Mouse (Mus musculus) spleen, adult 18-20 months (tissue): ENCODE data around the gene Kcnq4.

Experiments used
- DNase-seq, 2 experiments: peaks; one replicate each; pipeline ENCODE4 v3.0.0; 2022; ENCODE audit warnings: mixed read lengths in 2 of 2

Gene Kcnq4

DNA sequence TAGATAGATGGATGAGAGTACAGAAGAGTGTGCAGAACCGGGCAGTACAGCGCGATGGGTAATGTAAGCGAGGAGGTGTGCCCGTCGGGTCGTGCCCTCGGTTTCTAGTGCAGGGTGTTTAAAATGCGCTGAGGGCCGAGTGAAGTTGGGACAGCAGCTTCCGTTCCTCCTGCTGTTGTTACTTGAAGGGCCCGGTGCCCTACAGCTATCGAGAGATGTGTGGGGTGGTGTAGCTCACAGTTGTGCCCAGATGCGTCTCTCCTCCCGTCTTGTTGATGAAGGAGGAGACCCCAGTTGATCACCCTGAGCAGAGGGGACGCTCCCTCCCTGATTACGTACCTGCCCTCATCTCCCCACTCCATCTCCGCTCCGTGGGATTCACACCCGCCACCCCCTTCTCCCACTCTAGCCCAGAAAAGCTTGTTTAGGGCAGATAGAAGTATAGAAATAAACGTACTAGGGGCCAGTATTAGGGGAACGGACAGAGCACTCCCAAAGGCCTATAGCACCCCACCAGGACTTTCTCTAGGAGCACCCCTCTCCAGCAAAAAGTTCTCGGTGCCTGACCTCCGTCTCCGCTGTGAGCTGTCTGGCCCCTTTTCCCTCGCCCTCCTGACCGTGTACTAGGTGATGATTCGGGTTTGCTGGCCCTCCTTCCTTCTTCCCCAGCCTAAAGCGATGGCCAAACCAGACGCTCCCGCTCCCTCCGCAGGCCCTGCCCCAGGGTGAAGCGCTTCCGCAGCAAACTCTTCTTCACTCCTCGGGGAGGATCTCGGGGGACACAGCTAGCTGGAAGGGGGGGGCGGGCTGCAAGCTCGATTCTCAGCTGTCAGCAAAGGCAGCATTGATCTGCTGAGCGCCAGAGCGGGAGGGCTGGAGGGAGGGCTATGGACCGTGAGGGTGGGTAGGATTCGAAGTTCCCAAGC, at the start of gene Kcnq4:
TSS of gene Kcnq4 (minus strand) at position 672 of the 926 bp plus-strand sequence.
- no peak for DNase-seq

DNA sequence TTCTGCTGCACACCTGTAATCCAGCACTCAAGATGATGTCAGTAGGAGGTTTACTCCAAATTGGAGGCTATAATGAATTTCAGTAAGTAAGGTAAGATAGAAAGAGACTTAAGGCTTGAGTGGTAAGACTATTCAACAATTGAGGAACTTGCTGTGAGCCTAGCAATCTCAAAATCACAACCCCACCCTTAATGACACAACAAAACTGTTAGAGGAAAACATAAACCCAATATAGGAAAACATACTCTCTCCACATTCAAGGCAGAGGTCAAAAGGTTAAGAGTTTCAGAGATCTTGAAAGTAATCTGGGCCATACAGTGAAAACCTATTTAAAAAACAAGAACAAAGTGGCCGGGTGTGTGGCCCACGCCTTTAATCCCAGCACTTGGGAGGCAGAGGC, 48.3 kb upstream of the Kcnq4 start:
- DNase-seq: no peak

DNA sequence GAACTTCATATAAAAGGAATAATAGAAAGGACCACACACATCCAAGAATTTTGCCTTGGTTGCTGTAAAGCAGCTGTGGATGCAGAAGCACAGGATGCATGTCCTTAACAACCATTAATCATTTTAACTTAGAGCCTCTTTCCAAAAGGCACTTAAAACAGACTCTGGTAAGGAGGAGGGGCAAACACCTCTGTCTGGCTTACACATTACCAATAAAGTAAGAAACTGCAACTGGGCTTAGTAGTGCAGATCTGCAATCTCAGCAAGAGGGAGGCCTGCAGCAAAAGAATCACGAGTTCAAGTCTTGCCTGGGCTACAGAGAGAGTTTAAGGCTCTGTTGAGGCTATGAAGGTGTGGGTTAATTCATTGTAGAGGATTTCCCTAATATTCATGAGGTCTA, 47.2 kb upstream of the Kcnq4 start:
- no peak for DNase-seq

DNA sequence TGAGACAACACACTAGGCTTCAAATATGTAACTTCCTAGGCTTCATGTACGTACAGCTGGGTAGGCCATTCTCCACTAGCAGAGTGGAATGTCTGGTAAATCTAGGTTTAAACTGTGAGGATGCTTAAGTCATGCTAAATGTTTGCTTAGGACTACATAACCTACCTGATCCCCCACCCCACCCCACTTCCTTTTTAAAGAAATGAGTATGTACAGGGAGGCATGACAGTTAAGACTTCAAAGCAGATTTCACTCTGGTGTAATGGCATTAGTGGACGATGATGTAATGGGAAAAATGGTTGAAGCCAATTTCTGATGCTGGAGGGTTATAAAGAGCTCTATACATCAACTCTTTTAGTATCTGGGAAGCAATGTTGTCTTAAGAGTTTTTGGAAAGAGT, 44.5 kb upstream of the Kcnq4 start:
- DNase-seq: no peak

DNA sequence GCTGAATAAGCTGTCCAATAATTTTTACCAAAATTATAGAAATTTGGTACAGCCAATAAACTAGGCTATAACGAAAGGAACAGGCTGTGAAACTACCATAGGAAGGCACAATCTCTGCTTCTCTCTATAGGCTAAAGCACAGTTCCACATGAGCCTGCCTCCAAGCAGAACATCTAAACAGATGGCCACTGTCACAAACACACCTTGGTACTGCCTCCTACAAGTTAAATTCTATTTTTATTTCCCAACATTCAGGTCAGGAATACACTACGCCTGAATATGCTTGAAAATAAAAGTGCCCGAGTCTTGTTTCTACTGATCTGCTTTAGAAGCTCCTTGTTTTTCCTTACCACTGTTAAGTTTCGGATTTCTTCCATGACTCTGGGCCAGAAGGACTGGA, 41.6 kb upstream of the Kcnq4 start:
- no peak for DNase-seq

DNA sequence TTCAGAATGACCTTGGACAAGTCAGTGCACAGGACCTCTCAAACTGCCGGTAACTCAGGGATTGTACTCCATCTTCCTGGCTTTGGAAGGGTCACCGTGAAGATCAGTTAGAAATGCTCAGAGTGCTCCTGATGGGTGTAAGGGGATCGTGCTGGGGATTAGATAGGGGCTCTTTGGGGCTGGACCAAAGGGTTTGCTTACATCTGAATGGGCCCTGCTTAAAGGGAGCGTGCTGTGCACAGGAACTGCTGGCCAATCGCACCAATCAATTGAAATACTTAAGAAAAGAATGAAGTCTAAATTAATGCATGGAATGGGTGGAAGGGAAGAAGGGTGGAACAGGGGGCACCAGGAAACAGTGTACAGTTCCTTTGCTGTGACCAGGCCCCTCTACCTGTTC, 7.4 kb upstream of the Kcnq4 start:
- no peak for DNase-seq

DNA sequence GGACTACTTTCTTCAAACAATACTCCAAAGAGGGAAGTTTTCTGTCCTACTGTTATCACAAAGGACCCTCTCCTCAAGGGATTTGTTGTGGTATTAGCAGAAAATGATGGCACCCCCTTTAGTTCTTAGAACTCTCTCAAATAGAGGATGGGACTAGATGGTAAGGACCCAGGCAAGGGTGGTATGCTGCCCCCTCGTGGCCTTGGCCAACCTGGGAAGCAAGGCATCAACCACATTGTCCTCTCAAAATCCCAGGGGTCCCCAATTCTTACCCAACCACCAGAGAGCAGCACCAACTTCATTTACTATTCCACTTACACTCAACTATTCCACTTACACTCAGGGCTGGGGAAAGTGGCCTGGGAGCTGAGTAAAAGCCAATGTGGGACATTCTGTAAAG, 6.9 kb upstream of the Kcnq4 start:
- DNase-seq: peak; percentile 31 to 68

DNA sequence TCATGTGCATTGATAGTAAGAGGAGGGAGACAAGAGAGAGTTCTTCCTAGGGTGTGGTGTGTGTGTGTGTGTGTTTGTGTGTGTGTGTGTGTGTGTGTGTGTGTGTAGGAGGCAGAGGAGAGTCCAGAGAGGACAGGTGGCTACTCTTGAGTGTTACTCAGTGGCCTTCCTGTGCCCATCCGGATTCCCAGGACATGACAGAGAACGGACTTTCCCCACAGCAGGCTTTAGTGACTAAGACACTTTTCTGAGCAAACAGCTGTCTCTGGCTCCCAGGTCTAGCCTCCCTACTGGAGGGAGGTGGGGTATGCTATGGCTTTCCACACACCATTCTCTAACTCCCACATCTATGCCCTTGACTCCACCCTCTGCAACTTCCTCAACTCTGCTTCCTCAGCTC, 1.2 kb upstream of the Kcnq4 start:
- DNase-seq: no peak

DNA sequence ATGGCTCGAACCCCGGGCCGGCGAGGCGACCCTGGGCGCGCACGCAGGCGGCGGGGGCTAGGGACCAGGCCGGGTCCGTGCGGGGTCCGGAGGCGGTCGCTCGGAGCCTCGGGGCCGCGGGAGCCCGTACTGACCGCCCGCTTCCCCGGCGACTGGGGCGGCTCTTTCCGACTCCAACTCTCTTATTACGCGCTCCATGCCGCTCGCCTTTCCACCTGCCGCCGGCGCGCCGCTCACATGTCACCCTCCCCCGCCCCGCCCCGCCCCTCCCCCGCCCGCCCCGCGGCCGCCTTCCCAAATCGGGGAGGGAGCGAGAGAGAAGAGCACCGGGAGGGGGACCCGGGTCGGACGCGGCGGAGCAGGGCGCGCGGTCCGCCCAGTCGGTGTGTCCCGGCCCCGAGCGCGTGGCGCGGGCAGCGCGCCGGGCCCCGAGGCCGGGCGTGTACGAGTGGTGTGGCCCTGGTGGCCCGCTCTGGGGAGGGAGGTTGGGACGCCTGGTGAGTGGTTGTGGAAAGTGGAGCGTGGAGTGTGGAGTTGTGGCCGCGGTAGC, 1.1 kb downstream of the Kcnq4 start:
- no peak for DNase-seq

DNA sequence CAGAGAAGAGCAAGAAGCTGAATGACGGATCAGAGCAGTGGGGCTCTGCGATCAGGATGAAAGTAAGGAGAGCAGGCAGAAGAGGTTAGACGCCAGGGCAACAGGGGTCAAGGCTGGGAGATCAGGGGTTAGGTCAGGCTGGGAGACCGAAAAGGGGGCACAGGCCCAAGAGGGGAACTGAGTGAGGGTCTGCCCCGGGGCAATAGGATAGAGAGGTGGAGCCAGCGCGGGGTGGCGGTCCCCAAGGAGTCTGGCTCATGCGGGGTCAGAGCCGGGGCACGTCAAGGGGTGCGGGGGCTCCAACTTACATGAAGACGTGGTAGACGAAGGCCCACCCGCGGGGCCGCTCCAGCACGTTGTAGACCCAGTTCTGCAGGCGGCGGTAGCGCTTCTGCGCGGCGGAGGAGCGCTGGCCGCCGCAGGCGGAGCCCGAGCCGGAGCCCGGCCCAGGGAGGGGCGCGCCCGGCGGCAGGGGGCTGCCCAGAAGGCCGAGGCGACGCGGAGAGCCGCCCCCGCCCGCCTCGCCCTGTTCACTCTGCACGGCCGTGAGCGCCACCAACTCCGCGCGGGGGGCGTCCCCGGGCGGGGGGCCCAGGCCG, 1.8 kb downstream of the Kcnq4 start:
- DNase-seq: no peak

DNA sequence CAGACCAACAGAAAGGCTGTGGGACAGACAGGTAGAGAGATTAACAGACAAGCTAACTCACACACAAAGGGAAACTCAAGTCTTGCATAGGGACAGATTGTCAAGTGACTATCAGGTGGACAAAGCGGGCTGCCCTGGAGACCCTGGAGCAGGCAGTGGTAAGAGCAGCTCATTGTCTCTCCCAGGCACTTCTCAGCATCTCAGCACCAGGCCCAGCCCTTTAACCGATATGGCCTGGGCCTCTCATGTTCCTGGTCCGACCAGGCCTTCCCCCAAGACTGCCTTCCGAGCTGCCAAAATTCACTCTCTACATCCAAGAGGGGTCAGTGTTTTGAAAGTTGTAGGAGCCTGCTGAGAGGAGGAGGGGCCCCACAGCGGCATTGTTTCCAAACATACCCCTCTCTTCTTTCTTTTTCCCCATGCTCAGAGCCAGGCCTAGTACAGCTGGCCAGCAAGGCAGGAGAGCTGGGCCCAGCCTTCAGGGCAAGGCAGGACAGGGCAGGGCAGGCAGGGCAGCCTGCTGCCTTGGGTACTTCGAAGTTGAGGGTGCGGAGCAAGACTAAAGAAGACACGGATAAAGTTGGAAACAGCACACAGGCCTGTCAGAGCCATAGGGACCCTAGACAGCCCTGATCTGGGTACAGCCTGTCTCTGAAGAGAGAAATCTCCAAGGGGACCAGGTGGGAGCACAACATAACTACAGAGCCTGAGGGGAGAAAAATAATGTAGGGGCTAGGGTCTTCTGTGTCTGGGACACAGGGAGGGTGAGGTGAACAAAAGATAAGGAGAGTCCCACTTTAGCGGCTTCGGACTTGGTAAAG, 2.5 kb downstream of the Kcnq4 start:
- no peak for DNase-seq

DNA sequence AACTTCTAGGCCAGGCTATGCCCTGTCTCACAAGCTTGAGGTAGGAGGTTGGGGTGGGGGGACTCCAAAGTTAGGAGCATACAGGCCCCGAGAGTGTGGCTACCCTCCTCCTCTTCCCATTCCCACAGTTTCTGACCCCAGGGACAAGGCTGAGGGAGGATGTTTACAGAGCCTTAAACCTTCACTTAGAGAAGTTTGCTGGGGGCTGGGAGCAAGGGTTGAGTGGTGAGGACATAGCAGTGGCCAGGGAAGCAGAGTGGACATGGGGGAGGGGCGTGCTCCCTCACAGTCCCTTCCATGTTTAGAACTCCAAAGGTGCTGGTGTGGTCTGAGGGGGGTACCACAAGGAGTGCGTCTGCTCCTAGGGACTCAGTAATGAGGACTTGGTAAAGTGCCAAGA, 4.8 kb downstream of the Kcnq4 start:
- no peak for DNase-seq

DNA sequence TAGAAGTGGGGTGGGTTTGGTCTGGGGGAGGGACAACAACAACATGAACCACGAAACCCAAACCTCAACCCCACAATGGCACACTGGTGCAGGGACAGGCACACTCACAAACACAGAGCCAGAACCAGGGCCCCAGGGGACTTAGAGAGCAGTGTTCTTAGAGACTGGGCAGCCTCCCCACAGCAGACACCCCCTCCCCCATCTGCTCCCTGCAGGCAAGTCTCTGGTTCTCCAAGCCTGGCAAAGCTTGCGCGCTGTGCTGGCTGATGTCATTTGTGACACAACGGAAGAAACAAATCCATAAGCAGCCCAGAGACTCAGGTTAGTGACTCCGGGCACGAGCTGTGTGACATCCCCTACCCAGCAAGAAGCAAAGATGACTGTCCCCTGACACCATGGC, 7.1 kb downstream of the Kcnq4 start:
- DNase-seq: no peak

DNA sequence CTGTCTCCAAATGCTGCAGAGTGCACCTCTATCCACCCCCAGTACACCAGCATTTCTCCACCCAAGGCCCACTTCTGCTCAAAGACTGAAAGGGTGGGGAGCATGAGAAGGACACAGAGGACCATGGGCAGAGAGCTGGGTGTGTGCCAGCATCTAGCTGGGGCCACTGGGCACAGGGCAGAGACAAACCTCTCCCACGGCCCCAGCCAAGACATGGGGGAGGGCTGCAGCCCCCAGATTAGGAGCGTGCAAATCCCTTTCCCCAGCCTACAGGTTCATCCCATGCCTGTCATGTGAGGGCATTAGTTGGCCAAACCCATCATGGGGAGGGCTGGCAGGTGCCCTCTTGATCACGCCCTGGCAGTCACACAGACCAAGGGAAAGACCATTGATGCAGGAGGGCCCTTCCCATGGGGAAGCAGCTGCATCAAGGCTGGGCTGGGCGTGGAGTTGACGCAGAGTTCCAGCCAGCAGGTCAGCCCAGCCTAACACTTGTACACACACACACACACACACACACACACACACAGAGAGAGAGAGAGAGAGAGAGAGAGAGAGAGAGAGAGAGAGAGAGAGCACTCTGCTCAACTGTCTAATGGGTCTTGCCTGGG, 14.3 kb downstream of the Kcnq4 start:
- DNase-seq: no peak

DNA sequence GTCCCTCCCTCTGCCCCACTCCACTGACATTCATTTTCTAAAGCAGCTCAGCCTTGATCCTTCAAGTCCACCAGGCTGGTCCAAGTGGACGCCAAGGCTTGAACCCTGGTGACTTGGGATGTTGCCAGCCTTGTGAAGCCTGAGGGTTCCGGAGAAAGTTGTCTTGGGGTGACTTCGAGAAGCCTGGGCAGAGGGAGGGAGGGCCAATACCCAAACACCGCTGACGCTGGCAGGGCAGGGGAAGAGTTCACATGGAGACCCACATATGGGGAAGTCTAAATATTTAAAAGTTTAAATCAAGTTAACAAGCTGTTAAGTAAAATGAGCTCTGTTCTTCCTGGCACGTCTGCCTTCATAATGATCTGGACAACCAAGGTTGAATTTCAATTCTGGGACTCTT, 15.7 kb downstream of the Kcnq4 start:
- no peak for DNase-seq

DNA sequence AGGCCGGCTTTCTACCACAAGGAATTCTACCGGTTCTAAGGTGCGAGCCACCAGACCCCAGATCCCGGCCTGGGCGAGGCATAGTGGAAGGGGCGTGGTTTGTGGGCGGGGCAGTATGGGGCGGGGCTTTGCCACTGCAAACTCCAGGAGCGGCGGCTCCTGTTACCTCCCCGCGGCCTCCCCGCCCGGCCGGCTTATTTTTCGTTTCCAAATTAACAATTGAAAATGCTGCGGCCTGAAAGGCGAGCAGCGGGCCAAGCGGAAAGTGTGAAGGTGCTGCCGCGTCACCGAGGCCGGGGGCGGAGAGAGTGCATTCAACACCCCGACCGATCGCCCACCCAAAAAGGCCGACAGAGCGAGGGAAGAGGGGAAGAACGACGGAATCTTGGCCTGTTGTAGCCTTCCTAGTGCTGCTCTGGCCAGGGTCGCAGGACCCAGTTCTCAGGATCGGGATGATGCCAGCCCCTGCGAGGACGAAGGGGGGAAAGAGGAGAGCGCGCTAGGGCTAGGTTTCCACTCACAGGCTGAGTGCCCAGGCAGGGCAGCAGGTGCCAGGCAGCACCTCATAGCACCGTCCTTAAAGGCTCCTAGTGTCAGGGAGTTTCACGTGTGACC, 17.3 kb downstream of the Kcnq4 start:
- DNase-seq: peak; percentile 32 to 61

DNA sequence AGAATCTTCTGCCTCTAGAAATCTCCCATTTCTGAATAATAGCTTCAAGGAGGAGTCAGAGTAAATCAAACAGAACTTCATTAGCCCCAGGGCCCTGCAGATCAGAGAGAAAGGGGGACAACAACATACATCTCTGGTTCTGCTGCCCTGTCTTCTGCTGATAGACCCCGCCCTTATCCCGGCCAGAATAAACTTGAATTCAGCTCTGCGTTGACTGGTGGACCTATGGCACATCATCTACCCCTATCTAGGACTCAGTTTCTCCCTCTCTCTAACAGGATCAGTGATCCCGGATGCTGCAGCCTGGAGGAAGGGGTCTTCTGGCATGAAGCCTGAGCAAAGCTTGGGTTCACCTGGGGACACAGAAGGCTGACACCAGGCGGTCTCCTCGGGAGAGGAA, 17.8 kb downstream of the Kcnq4 start:
- DNase-seq: no peak

DNA sequence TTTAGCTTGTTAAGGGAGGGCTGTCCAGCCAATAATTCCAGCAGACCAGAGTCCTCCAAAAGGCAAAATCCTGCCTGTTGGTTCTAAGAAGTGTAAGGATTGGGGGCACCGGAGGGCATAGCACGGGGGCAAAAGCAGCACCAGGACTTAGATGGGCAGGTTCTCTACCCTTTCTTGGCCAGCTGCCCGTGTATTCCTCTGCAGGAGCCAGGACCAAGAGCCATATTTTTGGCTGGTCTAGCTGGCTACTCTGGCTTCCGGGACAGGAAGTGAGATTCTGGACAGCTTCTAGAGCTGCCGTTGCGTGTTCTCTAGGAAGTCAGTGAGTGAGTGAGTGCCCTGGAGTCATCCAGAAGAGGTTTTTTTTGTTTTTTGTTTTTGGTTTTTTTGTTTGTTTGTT, 18.3 kb downstream of the Kcnq4 start:
- DNase-seq: no peak

DNA sequence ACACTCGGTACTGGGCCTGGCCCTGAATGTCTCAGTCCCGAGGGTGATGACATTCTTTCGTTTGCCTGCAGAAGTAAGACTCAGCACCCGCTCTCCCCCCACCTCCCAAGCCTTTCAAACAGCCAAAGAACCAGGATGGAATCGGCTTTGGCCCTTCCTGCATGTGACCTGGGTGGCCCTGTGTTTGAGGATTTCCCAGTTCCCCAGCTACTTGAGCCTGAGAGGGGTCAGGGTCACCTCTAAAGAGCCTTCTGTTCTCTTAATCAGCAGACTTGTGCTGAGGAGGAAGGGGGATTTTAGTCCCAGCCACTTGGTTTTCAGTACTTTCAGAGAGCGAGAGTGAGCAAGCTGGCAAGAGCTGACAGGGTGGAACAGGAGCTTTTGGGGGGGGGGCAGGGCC, 19.0 kb downstream of the Kcnq4 start:
- no peak for DNase-seq

DNA sequence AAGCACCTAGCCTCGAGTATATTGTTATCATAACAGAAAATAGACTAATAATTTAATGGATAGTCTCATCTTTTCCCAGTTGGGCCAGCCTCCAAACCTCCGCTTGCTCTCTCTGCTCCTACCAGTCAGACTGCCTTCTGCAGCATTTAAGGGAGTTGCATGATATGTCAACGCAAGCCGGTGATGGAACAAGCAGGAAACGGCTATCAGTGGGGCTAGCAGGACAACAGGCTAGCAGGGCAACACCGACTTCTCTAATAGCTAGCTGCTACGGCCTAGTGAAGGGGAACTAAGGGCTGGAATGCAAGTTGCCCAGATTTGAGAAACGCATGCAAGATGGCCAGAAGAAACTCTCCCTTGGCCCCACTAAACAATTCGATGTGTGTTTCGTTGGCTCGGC, 20.6 kb downstream of the Kcnq4 start:
- no peak for DNase-seq

DNA sequence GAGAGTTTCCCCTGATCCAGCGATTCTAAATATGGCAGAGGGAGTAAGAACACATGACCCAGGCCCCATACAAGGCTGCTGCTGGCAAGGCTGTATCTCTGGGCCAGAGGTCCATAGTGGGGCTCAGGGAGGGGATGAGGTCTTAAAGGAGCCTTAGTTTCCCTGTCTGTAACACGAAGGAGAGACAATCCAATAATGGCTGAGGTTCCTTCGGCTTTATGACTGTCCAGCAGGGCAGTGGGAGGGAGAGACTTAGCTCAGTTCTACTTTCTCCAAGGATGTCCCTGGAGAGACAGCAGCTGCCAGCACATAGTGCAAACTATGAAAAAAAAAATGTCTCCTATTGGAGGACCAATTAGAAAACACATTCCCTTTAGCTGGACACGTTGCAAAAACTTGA, 22.2 kb downstream of the Kcnq4 start:
- no peak for DNase-seq

DNA sequence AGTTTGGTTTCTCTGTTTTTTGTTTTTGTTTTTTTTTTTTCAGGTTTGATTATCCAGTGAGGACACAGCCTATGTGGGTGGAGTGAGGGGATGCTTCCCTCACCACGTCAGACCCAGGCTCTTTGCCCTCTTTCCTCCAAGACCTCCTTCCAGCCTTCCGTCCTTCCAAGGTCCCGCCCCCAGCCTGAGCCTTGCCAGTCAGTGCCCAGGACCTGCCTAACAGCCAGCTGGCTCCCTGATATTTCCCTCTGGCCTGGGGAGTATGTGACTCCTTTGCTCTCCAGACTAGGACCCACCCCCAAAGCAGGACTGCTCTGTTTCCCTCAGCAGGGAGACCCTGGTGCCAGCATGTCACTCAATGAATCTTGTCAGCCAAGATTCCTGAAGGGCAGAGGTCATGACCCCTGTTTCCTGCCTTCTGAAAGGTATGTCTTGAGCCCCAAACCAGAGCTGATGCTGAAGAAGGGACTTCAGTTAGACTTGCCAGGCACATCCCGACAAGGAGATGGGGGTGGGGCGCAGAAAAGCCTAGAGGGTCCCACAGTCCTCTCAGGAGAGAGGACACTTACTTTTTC, 22.8 kb downstream of the Kcnq4 start:
- no peak for DNase-seq
